Mouse (Mus musculus): ENCODE data around the gene Tnrc6c. TPM values are rescaled to one million over a fixed set of nuclear protein-coding genes. Genes with fewer than 3 reads are reported as not detected.

Gene Tnrc6c
- 11.4 and 14.1 TPM in 2 replicates for polyA plus RNA-seq (2016; fragmentation: Nextera tagmentation; extraction: Ambion mirVana)

- no peak for DNase-seq (ENCODE audit: low spot score)
- peaks cover 30% of the 10 kb centered on the region for H3K27me3 ChIP-seq (ENCODE audit: low read depth, poor library complexity, severe bottlenecking)
- H3K4me1 ChIP-seq = peaks cover 29% of the 10 kb centered on the region
- H3K27ac ChIP-seq = peak within 1 kb of the TSS; percentile 99
- no peaks in the 10 kb centered on the region for H3K36me3 ChIP-seq
- H3K4me3 ChIP-seq = peak within 1 kb of the TSS; percentile 97
- WGBS = 1% methylated on average over 62 of the region's 62 CpGs
- H3K9me3 ChIP-seq (replicated peaks) = no peaks in the 10 kb centered on the region
Measured at GRCm38 (mm10) chr11:117653491-117654351, at the start of gene Tnrc6c. Gene Tnrc6c (plus strand): TSS chr11:117654289.

GRCm38 (mm10) chr11:117606137-117606536 lies 48.0 kb upstream of the Tnrc6c start:
- Histone ChIP-seq H3K27me3 (ENCODE audit: low read depth, poor library complexity, severe bottlenecking) (peaks cover 36% of the 10 kb centered on the region), H3K4me3 (0 out of 2 replicates have a peak overlapping the region, but pooled peaks have one; percentile 25), H3K9me3 (replicated peaks) (no peaks in the 10 kb centered on the region), H3K4me1 (peaks cover 80% of the 10 kb centered on the region), H3K27ac (0 out of 2 replicates have a peak overlapping the region, but pooled peaks have one; percentile 1), H3K36me3 (no peaks in the 10 kb centered on the region)
- DNase-seq (ENCODE audit: low spot score) = no peak
- 39% methylated on average over 9 of the region's 9 CpGs for WGBS

GRCm38 (mm10) chr11:117606605-117607203 lies 47.4 kb upstream of the Tnrc6c start:
- H3K36me3 ChIP-seq = no peaks in the 10 kb centered on the region
- H3K27me3 ChIP-seq (ENCODE audit: low read depth, poor library complexity, severe bottlenecking) = peaks cover 36% of the 10 kb centered on the region
- WGBS = 8% methylated on average over 13 of the region's 13 CpGs
- DNase-seq (ENCODE audit: low spot score) = peak; percentile 74
- peak overlapping the region; percentile 71; the same call in 1 of the 2 replicates for H3K27ac ChIP-seq
- H3K4me3 ChIP-seq = peak overlapping the region; percentile 25; the same call in 1 of the 2 replicates
- H3K9me3 ChIP-seq (replicated peaks) = no peaks in the 10 kb centered on the region
- H3K4me1 ChIP-seq = peaks cover 81% of the 10 kb centered on the region

- WGBS = 58% methylated on average over 9 of the region's 9 CpGs
- Histone ChIP-seq H3K9me3 (replicated peaks) (no peaks in the 10 kb centered on the region), H3K27ac (peak overlapping the region; percentile 80), H3K27me3 (ENCODE audit: low read depth, poor library complexity, severe bottlenecking) (peaks cover 36% of the 10 kb centered on the region), H3K4me1 (peaks cover 81% of the 10 kb centered on the region), H3K36me3 (no peaks in the 10 kb centered on the region), H3K4me3 (no peak overlapping the region)
- DNase-seq (ENCODE audit: low spot score) = peak; percentile 66
Measured at GRCm38 (mm10) chr11:117608141-117608789, 45.8 kb upstream of the Tnrc6c start.

GRCm38 (mm10) chr11:117608976-117609375 lies 45.1 kb upstream of the Tnrc6c start:
- H3K27ac ChIP-seq = peak overlapping the region; percentile 80
- peaks cover 37% of the 10 kb centered on the region for H3K27me3 ChIP-seq (ENCODE audit: low read depth, poor library complexity, severe bottlenecking)
- H3K9me3 ChIP-seq (replicated peaks) = no peaks in the 10 kb centered on the region
- DNase-seq (ENCODE audit: low spot score) = no peak
- peaks cover 79% of the 10 kb centered on the region for H3K4me1 ChIP-seq
- 45% methylated on average over 7 of the region's 7 CpGs for WGBS
- H3K4me3 ChIP-seq = no peak overlapping the region
- H3K36me3 ChIP-seq = no peaks in the 10 kb centered on the region

GRCm38 (mm10) chr11:117610589-117610988 lies 43.5 kb upstream of the Tnrc6c start:
- H3K27me3 ChIP-seq (ENCODE audit: low read depth, poor library complexity, severe bottlenecking) = peaks cover 50% of the 10 kb centered on the region
- DNase-seq (ENCODE audit: low spot score) = no peak
- peak overlapping the region; percentile 40 for H3K4me3 ChIP-seq
- H3K36me3 ChIP-seq = no peaks in the 10 kb centered on the region
- no peaks in the 10 kb centered on the region for H3K9me3 ChIP-seq (replicated peaks)
- peaks cover 67% of the 10 kb centered on the region for H3K4me1 ChIP-seq
- H3K27ac ChIP-seq = no peak overlapping the region

- Histone ChIP-seq H3K36me3 (no peaks in the 10 kb centered on the region), H3K9me3 (replicated peaks) (no peaks in the 10 kb centered on the region), H3K4me1 (peaks cover 67% of the 10 kb centered on the region), H3K4me3 (peak overlapping the region; percentile 40), H3K27me3 (ENCODE audit: low read depth, poor library complexity, severe bottlenecking) (peaks cover 55% of the 10 kb centered on the region), H3K27ac (no peak overlapping the region)
- WGBS = 8% methylated on average over 13 of the region's 13 CpGs
- peak; percentile 57 for DNase-seq (ENCODE audit: low spot score)
Measured at GRCm38 (mm10) chr11:117611068-117611467, 43.0 kb upstream of the Tnrc6c start.

GRCm38 (mm10) chr11:117611860-117612259 lies 42.2 kb upstream of the Tnrc6c start:
- Histone ChIP-seq H3K27ac (no peak overlapping the region), H3K4me3 (no peak overlapping the region), H3K4me1 (peaks cover 65% of the 10 kb centered on the region), H3K27me3 (ENCODE audit: low read depth, poor library complexity, severe bottlenecking) (peaks cover 63% of the 10 kb centered on the region), H3K9me3 (replicated peaks) (no peaks in the 10 kb centered on the region), H3K36me3 (no peaks in the 10 kb centered on the region)
- DNase-seq (ENCODE audit: low spot score) = no peak
- WGBS = 43% methylated on average over 5 of the region's 5 CpGs

GRCm38 (mm10) chr11:117612885-117613284 lies 41.2 kb upstream of the Tnrc6c start:
- H3K27me3 ChIP-seq (ENCODE audit: low read depth, poor library complexity, severe bottlenecking) = peaks cover 73% of the 10 kb centered on the region
- H3K27ac ChIP-seq = no peak overlapping the region
- no peaks in the 10 kb centered on the region for H3K36me3 ChIP-seq
- peaks cover 64% of the 10 kb centered on the region for H3K4me1 ChIP-seq
- H3K4me3 ChIP-seq = no peak overlapping the region
- no peaks in the 10 kb centered on the region for H3K9me3 ChIP-seq (replicated peaks)
- 65% methylated on average over 7 of the region's 7 CpGs for WGBS
- no peak for DNase-seq (ENCODE audit: low spot score)

GRCm38 (mm10) chr11:117617368-117617908 lies 36.7 kb upstream of the Tnrc6c start:
- H3K4me1 ChIP-seq = peaks cover 48% of the 10 kb centered on the region
- DNase-seq (ENCODE audit: low spot score) = no peak
- H3K4me3 ChIP-seq = peak overlapping the region; percentile 28
- peaks cover 73% of the 10 kb centered on the region for H3K27me3 ChIP-seq (ENCODE audit: low read depth, poor library complexity, severe bottlenecking)
- H3K36me3 ChIP-seq = no peaks in the 10 kb centered on the region
- H3K9me3 ChIP-seq (replicated peaks) = no peaks in the 10 kb centered on the region
- WGBS = 26% methylated on average over 16 of the region's 16 CpGs
- no peak overlapping the region for H3K27ac ChIP-seq

- WGBS = 25% methylated on average over 3 of the region's 3 CpGs
- no peak for DNase-seq (ENCODE audit: low spot score)
- no peaks in the 10 kb centered on the region for H3K9me3 ChIP-seq (replicated peaks)
- H3K27ac ChIP-seq = no peak overlapping the region
- peaks cover 66% of the 10 kb centered on the region for H3K27me3 ChIP-seq (ENCODE audit: low read depth, poor library complexity, severe bottlenecking)
- peak overlapping the region; percentile 28; the same call in 1 of the 2 replicates for H3K4me3 ChIP-seq
- peaks cover 48% of the 10 kb centered on the region for H3K4me1 ChIP-seq
- no peaks in the 10 kb centered on the region for H3K36me3 ChIP-seq
Measured at GRCm38 (mm10) chr11:117618214-117618613, 35.9 kb upstream of the Tnrc6c start.

GRCm38 (mm10) chr11:117618774-117619173 lies 35.3 kb upstream of the Tnrc6c start:
- peaks cover 62% of the 10 kb centered on the region for H3K27me3 ChIP-seq (ENCODE audit: low read depth, poor library complexity, severe bottlenecking)
- DNase-seq (ENCODE audit: low spot score) = no peak
- no peak overlapping the region for H3K4me3 ChIP-seq
- WGBS = 74% methylated on average over 7 of the region's 7 CpGs
- no peak overlapping the region for H3K27ac ChIP-seq
- H3K4me1 ChIP-seq = peaks cover 48% of the 10 kb centered on the region
- H3K9me3 ChIP-seq (replicated peaks) = no peaks in the 10 kb centered on the region
- H3K36me3 ChIP-seq = no peaks in the 10 kb centered on the region

Data from limb, embryonic 10.5 days (tissue).